Mouse (Mus musculus): ENCODE data around the gene Parp9. TPM values are rescaled to one million over a fixed set of nuclear protein-coding genes. Genes with fewer than 3 reads are reported as not detected.
"Not testable (repeated sequence)": the region's sequence is repeated elsewhere in the genome, so short reads cannot be mapped to it uniquely, and the experiment has no call there.

Gene Parp9
- 13.5 and 14.8 TPM in 2 replicates for polyA plus RNA-seq (2012; rRNA removed)

- H3K4me3 ChIP-seq (ENCODE audit: control insufficient read depth, insufficient read depth, low read length) = peak within 1 kb of the TSS; percentile 94
- H3K27ac ChIP-seq (ENCODE audit: control insufficient read depth, insufficient read depth, low read length) = peak within 1 kb of the TSS; percentile 86
- H3K4me1 ChIP-seq (replicated peaks; ENCODE audit: control insufficient read depth, insufficient read depth, low read length) = peaks cover 12% of the 10 kb centered on the region
- under 1% methylated on average over 52 of the region's 52 CpGs for WGBS
- peak; percentile 75 for DNase-seq
- no peaks in the 10 kb centered on the region for H3K27me3 ChIP-seq (ENCODE audit: control insufficient read depth, insufficient read depth, low read length)
- H3K36me3 ChIP-seq (ENCODE audit: control insufficient read depth, insufficient read depth, low read length) = peaks cover 24% of the 10 kb centered on the region
- TF ChIP-seq CTCF (IDR thresholded peaks at IDR 0.05; ENCODE audit: borderline replicate concordance, control insufficient read depth, extremely low read depth, insufficient read depth, low read length, poor library complexity) (no peak), POLR2A (IDR thresholded peaks at IDR 0.05; ENCODE audit: control insufficient read depth, extremely low read depth, insufficient read depth, low read length, poor library complexity) (no peak)
Measured at GRCm38 (mm10) chr16:35938211-35939151, at the start of gene Parp9, which contains the start of gene Dtx3l. TSS of gene Parp9 (plus strand) at chr16:35938470. TSS of gene Dtx3l (minus strand) at chr16:35939151.

GRCm38 (mm10) chr16:35888910-35889309, 49.4 kb upstream of the Parp9 start:
- no peaks in the 10 kb centered on the region for H3K36me3 ChIP-seq (ENCODE audit: control insufficient read depth, insufficient read depth, low read length)
- no peaks in the 10 kb centered on the region for H3K27me3 ChIP-seq (ENCODE audit: control insufficient read depth, insufficient read depth, low read length)
- H3K27ac ChIP-seq (ENCODE audit: control insufficient read depth, insufficient read depth, low read length) = no peak overlapping the region
- TF ChIP-seq CTCF (IDR thresholded peaks at IDR 0.05; ENCODE audit: borderline replicate concordance, control insufficient read depth, extremely low read depth, insufficient read depth, low read length, poor library complexity) = no peak
- TF ChIP-seq POLR2A (IDR thresholded peaks at IDR 0.05; ENCODE audit: control insufficient read depth, extremely low read depth, insufficient read depth, low read length, poor library complexity) = no peak
- H3K4me3 ChIP-seq (ENCODE audit: control insufficient read depth, insufficient read depth, low read length) = no peak overlapping the region
- H3K4me1 ChIP-seq (replicated peaks; ENCODE audit: control insufficient read depth, insufficient read depth, low read length) = no peaks in the 10 kb centered on the region
- DNase-seq = no peak
- 97% methylated on average over 5 of the region's 5 CpGs for WGBS

GRCm38 (mm10) chr16:35890645-35891044, 47.6 kb upstream of the Parp9 start:
- Histone ChIP-seq H3K4me3 (ENCODE audit: control insufficient read depth, insufficient read depth, low read length) (no peak overlapping the region), H3K36me3 (ENCODE audit: control insufficient read depth, insufficient read depth, low read length) (no peaks in the 10 kb centered on the region), H3K27me3 (ENCODE audit: control insufficient read depth, insufficient read depth, low read length) (no peaks in the 10 kb centered on the region), H3K4me1 (replicated peaks; ENCODE audit: control insufficient read depth, insufficient read depth, low read length) (no peaks in the 10 kb centered on the region), H3K27ac (ENCODE audit: control insufficient read depth, insufficient read depth, low read length) (no peak overlapping the region)
- DNase-seq = no peak
- 87% methylated on average over 3 of the region's 3 CpGs for WGBS
- TF ChIP-seq POLR2A (IDR thresholded peaks at IDR 0.05; ENCODE audit: control insufficient read depth, extremely low read depth, insufficient read depth, low read length, poor library complexity) = no peak
- TF ChIP-seq CTCF (IDR thresholded peaks at IDR 0.05; ENCODE audit: borderline replicate concordance, control insufficient read depth, extremely low read depth, insufficient read depth, low read length, poor library complexity) = 0 out of 2 replicates have a peak, but pooled peaks have one; percentile 15

DNA sequence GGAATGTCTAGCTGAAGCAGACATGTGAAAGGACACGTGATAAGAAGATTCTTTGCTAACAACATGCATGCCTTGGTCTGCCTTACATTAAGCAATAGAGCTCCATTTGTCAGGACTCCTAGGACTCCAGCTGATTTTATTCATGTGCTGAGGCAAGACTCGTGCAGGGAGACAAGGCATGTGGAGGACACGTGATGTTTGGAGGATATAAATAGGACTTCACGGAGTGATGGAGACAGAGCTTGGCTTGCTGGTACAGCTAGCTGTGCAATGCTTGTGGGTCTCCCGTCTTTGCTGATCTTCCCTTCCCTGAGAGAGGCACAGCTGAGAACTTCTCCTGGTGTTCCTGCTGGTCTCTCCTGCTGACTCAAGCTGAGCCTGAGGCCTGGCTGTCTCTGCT, 46.7 kb upstream of the Parp9 start:
- DNase-seq; H3K27me3 ChIP-seq (ENCODE audit: control insufficient read depth, insufficient read depth, low read length); H3K27ac ChIP-seq (ENCODE audit: control insufficient read depth, insufficient read depth, low read length); H3K4me1 ChIP-seq (replicated peaks; ENCODE audit: control insufficient read depth, insufficient read depth, low read length); H3K36me3 ChIP-seq (ENCODE audit: control insufficient read depth, insufficient read depth, low read length); H3K4me3 ChIP-seq (ENCODE audit: control insufficient read depth, insufficient read depth, low read length): not testable (repeated sequence)
- WGBS = 93% methylated on average over 5 of the region's 5 CpGs

GRCm38 (mm10) chr16:35894997-35895396, 43.3 kb upstream of the Parp9 start:
- 92% methylated on average over 6 of the region's 6 CpGs for WGBS
- Histone ChIP-seq H3K4me1 (replicated peaks; ENCODE audit: control insufficient read depth, insufficient read depth, low read length) (no peaks in the 10 kb centered on the region), H3K27me3 (ENCODE audit: control insufficient read depth, insufficient read depth, low read length) (no peaks in the 10 kb centered on the region), H3K36me3 (ENCODE audit: control insufficient read depth, insufficient read depth, low read length) (no peaks in the 10 kb centered on the region), H3K27ac (ENCODE audit: control insufficient read depth, insufficient read depth, low read length) (no peak overlapping the region), H3K4me3 (ENCODE audit: control insufficient read depth, insufficient read depth, low read length) (no peak overlapping the region)
- TF ChIP-seq CTCF (IDR thresholded peaks at IDR 0.05; ENCODE audit: borderline replicate concordance, control insufficient read depth, extremely low read depth, insufficient read depth, low read length, poor library complexity) (no peak), POLR2A (IDR thresholded peaks at IDR 0.05; ENCODE audit: control insufficient read depth, extremely low read depth, insufficient read depth, low read length, poor library complexity) (no peak)
- DNase-seq = no peak

GRCm38 (mm10) chr16:35900541-35900940, 37.7 kb upstream of the Parp9 start:
- Histone ChIP-seq H3K4me1 (replicated peaks; ENCODE audit: control insufficient read depth, insufficient read depth, low read length) (peaks cover 8% of the 10 kb centered on the region), H3K27ac (ENCODE audit: control insufficient read depth, insufficient read depth, low read length) (no peak overlapping the region), H3K27me3 (ENCODE audit: control insufficient read depth, insufficient read depth, low read length) (no peaks in the 10 kb centered on the region), H3K4me3 (ENCODE audit: control insufficient read depth, insufficient read depth, low read length) (no peak overlapping the region), H3K36me3 (ENCODE audit: control insufficient read depth, insufficient read depth, low read length) (no peaks in the 10 kb centered on the region)
- DNase-seq = no peak
- WGBS = 92% methylated on average over 3 of the region's 3 CpGs
- TF ChIP-seq POLR2A (IDR thresholded peaks at IDR 0.05; ENCODE audit: control insufficient read depth, extremely low read depth, insufficient read depth, low read length, poor library complexity) = no peak
- no peak for TF ChIP-seq CTCF (IDR thresholded peaks at IDR 0.05; ENCODE audit: borderline replicate concordance, control insufficient read depth, extremely low read depth, insufficient read depth, low read length, poor library complexity)
